Mouse (Mus musculus) bone marrow, adult 2 months (tissue): ENCODE data around the gene Atpaf2.

ENCODE experiments used
- CTCF ChIP-seq: fragments of 200-500 bp; IDR thresholded peaks from 2 replicates; pipeline ENCODE4 v1.5.1; 2011; ENCODE audit warnings: low read length, control low read depth; ENCODE audit not compliant: control insufficient read depth, insufficient read depth
- POLR2A ChIP-seq: fragments of 200-500 bp; IDR thresholded peaks from 2 replicates; pipeline ENCODE4 v1.6.1; 2011; ENCODE audit warnings: low read depth, mild to moderate bottlenecking, control low read depth, low read length, borderline replicate concordance; ENCODE audit not compliant: control insufficient read depth

DNA sequence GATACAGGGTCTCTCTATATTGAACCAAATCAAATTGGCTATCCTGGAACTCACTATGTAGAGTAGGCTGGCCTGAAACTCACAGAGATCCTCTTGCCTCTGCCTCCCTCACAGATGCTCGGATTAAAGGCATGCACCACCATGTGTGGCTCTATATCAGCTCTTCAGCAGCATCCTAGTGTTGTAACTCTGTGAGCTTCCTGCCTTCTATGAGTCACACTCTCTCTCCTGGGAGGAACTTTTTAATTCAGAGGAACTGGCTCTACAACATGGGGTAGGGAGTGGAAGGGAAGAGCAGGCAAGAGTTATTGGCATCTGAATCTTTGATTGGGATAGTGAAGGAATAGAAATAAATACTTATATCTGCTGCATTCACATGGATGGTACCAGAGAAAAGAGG is 61.1 kb downstream of the Atpaf2 start:
- no peak for TF ChIP-seq POLR2A
- no peak for TF ChIP-seq CTCF
